9 mouse cellular contexts compared by ENCODE assay signal in genomic region chr2:66439764-66440471, GRCm38 (mm10). TPM values are rescaled to one million over a fixed set of nuclear protein-coding genes. Genes with fewer than 3 reads are reported as not detected.
A peak's percentile ranks its signal among the peaks of the same experiment; 100 is the strongest.
DNase-seq lines count a peak whose midpoint lies in the region; ATAC-seq and TF ChIP-seq lines count a peak whose summit lies in the region.
"Had no signal": no experiment of that assay in that cellular context is flagged by ENCODE, and none has a peak within 500 bp of the region (broad histone marks: within the 10 kb centered on the region; RNA-seq: fewer than 3 reads in every experiment).

No protein-coding gene starts in this region.

- ATAC-seq in heart, postnatal 0 days (ENCODE audit: insufficient read depth, low read depth): no peak
- peak; percentile 78 for ATAC-seq in forebrain, embryonic 16.5 days
- ATAC-seq in limb, embryonic 11.5 days (ENCODE audit: insufficient number of reproducible peaks, low FRiP score, low TSS enrichment, low read depth): no peak

- H3K27me3 ChIP-seq in heart, postnatal 0 days (ENCODE audit: control insufficient read depth, insufficient read depth, low read length): no peaks in the 10 kb centered on the region
- H3K27me3 ChIP-seq in heart, adult 2 months (ENCODE audit: control insufficient read depth, insufficient read depth, low read length): 0 out of 2 replicates have a peak, but pooled peaks cover 1% of the 10 kb centered on the region
- no peaks in the 10 kb centered on the region for H3K27me3 ChIP-seq in forebrain, embryonic 16.5 days (replicated peaks; ENCODE audit: control insufficient read depth, insufficient read depth, low read length)
- no peaks in the 10 kb centered on the region for H3K27me3 ChIP-seq in limb, embryonic 11.5 days (ENCODE audit: control insufficient read depth, insufficient read depth, low read length)

- no peak for TF ChIP-seq EP300 in heart, postnatal 0 days (IDR thresholded peaks at IDR 0.05; ENCODE audit: low read depth)
- no peak for TF ChIP-seq EP300 in heart, adult 2 months (IDR thresholded peaks at IDR 0.05; ENCODE audit: insufficient read depth, low read depth, low read length)

- H3K9ac ChIP-seq in heart, postnatal 0 days (replicated peaks; ENCODE audit: low read depth, low read length): no peak overlapping the region
- no peak overlapping the region for H3K9ac ChIP-seq in heart, adult 2 months (ENCODE audit: low read depth, low read length)
- peak overlapping the region; percentile 55 for H3K9ac ChIP-seq in forebrain, embryonic 16.5 days (replicated peaks; ENCODE audit: low read depth, low read length)
- no peak overlapping the region for H3K9ac ChIP-seq in limb, embryonic 11.5 days (ENCODE audit: low read length)

- intact Hi-C loops in heart, adult 2 months (cut with DNase I): no loop called here

- DNase-seq in heart, postnatal 0 days (ENCODE audit: low spot score): no peak
- no peak for DNase-seq in heart, adult 2 months
- peak; percentile 47 to 68 for DNase-seq in cerebellum, adult 18-20 months
- peak; percentile 64 for DNase-seq in limb, embryonic 11.5 days (ENCODE audit: low spot score)
- peak; percentile 17 for DNase-seq in right cerebral cortex, postnatal 25 days
- no peak for DNase-seq in ovary, postnatal 14 days (ENCODE audit: low spot score)
- DNase-seq in ovary, postnatal 36 days (ENCODE audit: low spot score): no peak

- no peaks in the 10 kb centered on the region for H3K9me3 ChIP-seq in heart, postnatal 0 days (replicated peaks; ENCODE audit: control insufficient read depth, low read length)
- H3K9me3 ChIP-seq in forebrain, embryonic 16.5 days (ENCODE audit: control insufficient read depth, low read length): no peaks in the 10 kb centered on the region
- H3K9me3 ChIP-seq in limb, embryonic 11.5 days (ENCODE audit: control insufficient read depth, low read length): no peaks in the 10 kb centered on the region

- H3K79me2 ChIP-seq in heart, adult 2 months (replicated peaks; ENCODE audit: control insufficient read depth, insufficient read depth, low read length): no peaks in the 10 kb centered on the region

- TF ChIP-seq CTCF in heart, postnatal 0 days (IDR thresholded peaks at IDR 0.05; ENCODE audit: low read depth): no peak
- no peak for TF ChIP-seq CTCF in heart, adult 2 months (IDR thresholded peaks at IDR 0.05)

- H3K4me2 ChIP-seq in heart, postnatal 0 days (ENCODE audit: low read depth, low read length): peak overlapping the region; percentile 45
- peak overlapping the region; percentile 82 for H3K4me2 ChIP-seq in forebrain, embryonic 16.5 days (ENCODE audit: low read length)
- peak overlapping the region; percentile 66 for H3K4me2 ChIP-seq in limb, embryonic 11.5 days (ENCODE audit: low read depth, severe bottlenecking)

- no peak for TF ChIP-seq POLR2A in heart, adult 2 months (IDR thresholded peaks at IDR 0.05; ENCODE audit: insufficient read depth, low read depth, low read length)

- no peaks in the 10 kb centered on the region for H3K4me1 ChIP-seq in heart, postnatal 0 days (ENCODE audit: control insufficient read depth, insufficient read depth)
- no peaks in the 10 kb centered on the region for H3K4me1 ChIP-seq in heart, adult 2 months (ENCODE audit: control insufficient read depth, insufficient read depth, low read length)
- H3K4me1 ChIP-seq in forebrain, embryonic 16.5 days (replicated peaks; ENCODE audit: control insufficient read depth, insufficient read depth, low read length): peaks cover 15% of the 10 kb centered on the region; the same call in 1 of the 2 replicates
- H3K4me1 ChIP-seq in limb, embryonic 11.5 days (ENCODE audit: control insufficient read depth, insufficient read depth, low read length): no peaks in the 10 kb centered on the region

- 10% methylated on average over 21 of the region's 21 CpGs for WGBS in heart, postnatal 0 days
- 13% methylated on average over 21 of the region's 21 CpGs for WGBS in heart, adult 2 months
- WGBS in forebrain, embryonic 16.5 days: 5% methylated on average over 21 of the region's 21 CpGs
- 5% methylated on average over 21 of the region's 21 CpGs for WGBS in limb, embryonic 11.5 days

- peak overlapping the region; percentile 22 for H3K4me3 ChIP-seq in heart, postnatal 0 days (ENCODE audit: low read depth, low read length)
- H3K4me3 ChIP-seq in heart, adult 2 months: no peak overlapping the region
- H3K4me3 ChIP-seq in forebrain, embryonic 16.5 days (replicated peaks; ENCODE audit: low read length): peak overlapping the region; percentile 43
- peak overlapping the region; percentile 26 for H3K4me3 ChIP-seq in limb, embryonic 11.5 days (ENCODE audit: low read depth, low read length)

- H3K36me3 ChIP-seq in heart, postnatal 0 days (replicated peaks; ENCODE audit: control insufficient read depth, insufficient read depth, low read length): no peaks in the 10 kb centered on the region
- no peaks in the 10 kb centered on the region for H3K36me3 ChIP-seq in heart, adult 2 months (ENCODE audit: control insufficient read depth, insufficient read depth, low read length)
- H3K36me3 ChIP-seq in forebrain, embryonic 16.5 days (ENCODE audit: control insufficient read depth, insufficient read depth): no peaks in the 10 kb centered on the region
- no peaks in the 10 kb centered on the region for H3K36me3 ChIP-seq in limb, embryonic 11.5 days (ENCODE audit: control insufficient read depth, insufficient read depth, low read length)

- no peak overlapping the region for H3K27ac ChIP-seq in heart, postnatal 0 days (ENCODE audit: low read depth)
- no peak overlapping the region for H3K27ac ChIP-seq in heart, adult 2 months
- H3K27ac ChIP-seq in forebrain, embryonic 16.5 days (ENCODE audit: low read length): no peak overlapping the region
- no peak overlapping the region for H3K27ac ChIP-seq in limb, embryonic 11.5 days (replicated peaks; ENCODE audit: low read depth, low read length)

RNA-seq across cellular contexts. Expression of gene Scn1a, which starts 0.7 kb away (rescaled TPM):
- total RNA-seq in heart, postnatal 0 days (2014; rRNA removed; ENCODE audit: low replicate concordance): 0.04 TPM in 1 of 2 replicates, not detected in the other
- polyA plus RNA-seq in heart, postnatal 0 days (2015; fragmentation: Nextera tagmentation; extraction: Ambion mirVana): 0.03 and 0.04 TPM in 2 replicates
- total RNA-seq in heart, adult 2 months (2021): under 1 TPM in 1 of 2 experiments, not detected in 1; 0.05 TPM
- polyA plus RNA-seq in heart, adult 2 months (2012; rRNA removed): 0.04 and 0.12 TPM in 2 replicates
- 12.3 and 13.6 TPM in 2 replicates for polyA plus RNA-seq in forebrain, embryonic 16.5 days (2015; fragmentation: Nextera tagmentation; extraction: Ambion mirVana)
- 0.89 and 1.4 TPM in 2 replicates for polyA plus RNA-seq in limb, embryonic 11.5 days (2014; fragmentation: Nextera tagmentation; extraction: Ambion mirVana)
- total RNA-seq: neutrophil, adult 5-6 weeks had no signal

Comparison
In these comparisons a context has a peak if more than half of its experiments do, and no peak if none do; other contexts are left out.
1. DNase-seq: peak in cerebellum, adult 18-20 months (2 of 2), limb, embryonic 11.5 days (single experiment) and right cerebral cortex, postnatal 25 days (single experiment); none in heart, postnatal 0 days (single experiment), heart, adult 2 months (0 of 2), ovary, postnatal 14 days (single experiment) and ovary, postnatal 36 days (single experiment).
2. Peak in every context shown above with its lines, with median percentiles within 50 percentile points of each other: H3K4me2 ChIP-seq.